Mouse (Mus musculus): Measurements from ENCODE around the gene Slc7a8.

Gene Slc7a8

GRCm38 (mm10) chr14:54695042-54695441 lies 86.7 kb downstream of the Slc7a8 start:
- no peak for DNase-seq

- no peak for DNase-seq
These were observed 94.5 kb downstream of the Slc7a8 start for GRCm38 (mm10) chr14:54687251-54687650.

DNA sequence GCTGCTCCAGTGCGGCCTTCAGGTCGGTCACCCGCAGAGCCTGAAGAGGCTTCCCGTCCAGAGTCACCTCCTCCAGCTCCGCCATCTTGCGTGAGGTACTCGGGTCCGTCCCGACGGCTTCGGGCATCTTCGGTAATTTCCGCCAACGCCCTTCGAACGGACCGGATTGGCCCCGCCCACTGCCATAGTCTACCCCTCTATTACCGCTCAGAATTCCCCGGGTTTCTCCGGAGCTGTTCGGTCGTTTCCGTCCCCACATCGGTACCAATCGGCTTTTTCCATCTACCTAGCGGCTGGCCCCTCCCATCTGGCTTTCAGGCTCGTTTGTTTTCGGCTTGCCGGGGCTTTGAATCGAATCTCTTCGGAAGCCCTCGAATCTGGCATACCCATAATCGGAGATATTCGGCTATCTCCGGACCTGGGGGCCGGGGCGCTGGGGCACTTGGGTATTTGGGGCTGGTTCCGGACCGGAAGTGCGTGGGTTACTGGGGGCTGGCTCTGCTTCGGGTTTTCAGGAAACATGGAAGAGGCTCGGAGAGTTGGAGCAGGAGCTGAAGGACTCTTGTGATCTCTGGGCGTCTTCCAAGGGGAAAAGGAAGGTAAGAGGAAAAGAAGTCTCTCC lies 95.1 kb downstream of the Slc7a8 start, which contains the start of gene Acin1:
Gene Acin1 (minus strand): TSS at position 410 of the 622 bp plus-strand sequence.
- DNase-seq, result peak; percentile 99 to 100

GRCm38 (mm10) chr14:54686063-54686521 lies 95.7 kb downstream of the Slc7a8 start, which contains the start of gene 1700123O20Rik:
Gene 1700123O20Rik (plus strand): TSS chr14:54686216.
- DNase-seq, result peak; percentile 84 to 88

GRCm38 (mm10) chr14:54685471-54685870 lies 96.3 kb downstream of the Slc7a8 start:
- DNase-seq, result no peak

GRCm38 (mm10) chr14:54682396-54682795 lies 99.3 kb downstream of the Slc7a8 start:
- no peak for DNase-seq

DNA sequence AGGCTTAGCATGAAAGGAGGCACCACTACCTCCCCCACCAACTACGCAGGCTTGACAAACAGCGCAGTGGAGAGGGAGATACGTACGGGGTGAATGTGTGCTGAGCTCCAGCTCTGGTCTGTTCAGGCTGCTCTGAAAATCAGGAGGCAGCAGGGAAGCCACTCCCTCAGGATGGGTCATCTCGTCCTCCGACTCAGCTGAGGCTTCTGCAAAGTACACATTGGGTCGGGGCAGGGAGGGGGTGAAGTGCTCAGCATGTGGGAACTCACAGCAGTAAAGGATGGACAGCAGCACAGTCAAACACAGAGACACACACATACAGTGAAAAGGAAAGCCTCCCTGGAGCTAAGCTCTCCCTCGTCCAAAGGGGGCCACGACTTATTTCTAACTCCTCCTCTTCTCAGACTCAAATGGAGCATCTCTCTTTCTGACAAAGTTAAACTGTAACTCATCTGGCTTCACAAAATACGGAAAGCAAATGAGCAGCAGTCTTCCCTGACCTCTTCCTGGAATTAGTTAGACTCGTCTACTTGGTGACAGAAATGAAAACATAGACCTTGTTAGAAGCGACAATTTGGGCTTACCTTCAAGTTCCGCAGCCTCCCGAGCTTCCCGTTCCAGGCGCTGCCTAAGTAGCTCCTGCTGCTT lies 103.0 kb downstream of the Slc7a8 start:
- DNase-seq, result no peak

GRCm38 (mm10) chr14:54676290-54676689 lies 105.5 kb downstream of the Slc7a8 start:
- no peak for DNase-seq

GRCm38 (mm10) chr14:54674317-54674716 lies 107.4 kb downstream of the Slc7a8 start:
- DNase-seq, result peak; percentile 15 to 50

Data from lung, postnatal 4 days (tissue).